Mouse (Mus musculus) common myeloid progenitor, adult 5-6 weeks (primary cell): ENCODE measurements at regions not wholly inside any gene's neighbourhood (a gene's known extent, or its start where the extent isn't known, plus 50 kb on each side); places are given as distances from the start of the nearest gene placed in this dataset.
A peak's percentile ranks its signal among the peaks of the same experiment; 100 is the strongest.

ENCODE experiments used
- ATAC-seq: replicated peaks from 2 replicates; pipeline ENCODE4 v1.8.0; 2016; ENCODE audit warnings: low read depth, mild to moderate bottlenecking, moderate TSS enrichment, inconsistent platforms; ENCODE audit not compliant: poor library complexity, severe bottlenecking

- ATAC-seq: no peak
These were observed 82.2 kb downstream of the Il20rb start for GRCm38 (mm10) chr9:100404426-100404825.

- ATAC-seq: peak; percentile 95
These were observed 86.2 kb downstream of the Il20rb start for GRCm38 (mm10) chr9:100400366-100400765.

- no peak for ATAC-seq
These were observed 90.2 kb downstream of the Il20rb start for GRCm38 (mm10) chr9:100396340-100396910.

- ATAC-seq: peak; percentile 67
These were observed 90.9 kb downstream of the Il20rb start for GRCm38 (mm10) chr9:100395711-100396110.

- ATAC-seq: no peak
These were observed 92.0 kb downstream of the Il20rb start for GRCm38 (mm10) chr9:100394632-100395031.

- ATAC-seq: no peak
These were observed 92.4 kb downstream of the Il20rb start for GRCm38 (mm10) chr9:100394166-100394565.

- ATAC-seq: no peak
These were observed 94.3 kb downstream of the Il20rb start for GRCm38 (mm10) chr9:100392262-100392661.

GRCm38 (mm10) chr9:100391566-100392213 is 94.9 kb downstream of the Il20rb start:
- peak; percentile 74 for ATAC-seq

- no peak for ATAC-seq
These were observed 98.2 kb downstream of the Il20rb start for GRCm38 (mm10) chr9:100388393-100388792.

- ATAC-seq: no peak
These were observed 99.4 kb downstream of the Il20rb start for GRCm38 (mm10) chr9:100387171-100387685.

- peak; percentile 96 for ATAC-seq
These were observed 104.1 kb downstream of the Il20rb start for GRCm38 (mm10) chr9:100382492-100382891.

GRCm38 (mm10) chr9:100369921-100370320 is 116.7 kb downstream of the Il20rb start:
- ATAC-seq: no peak

- no peak for ATAC-seq
These were observed 119.8 kb downstream of the Il20rb start for GRCm38 (mm10) chr9:100366816-100367215.

- ATAC-seq: peak; percentile 77
These were observed 126.5 kb downstream of the Il20rb start for GRCm38 (mm10) chr9:100359934-100360716.

GRCm38 (mm10) chr9:100357553-100357952 is 129.0 kb downstream of the Il20rb start:
- peak; percentile 84 for ATAC-seq

GRCm38 (mm10) chr9:100340796-100341195 is 145.8 kb downstream of the Il20rb start:
- no peak for ATAC-seq

GRCm38 (mm10) chr9:100307765-100308164 is 178.8 kb downstream of the Il20rb start:
- no peak for ATAC-seq

GRCm38 (mm10) chr9:100307364-100307763 is 179.2 kb downstream of the Il20rb start:
- ATAC-seq: no peak

- ATAC-seq: no peak
These were observed 182.8 kb downstream of the Il20rb start for GRCm38 (mm10) chr9:100303762-100304161.

GRCm38 (mm10) chr9:100301613-100302012 is 185.0 kb downstream of the Il20rb start:
- no peak for ATAC-seq

- ATAC-seq: no peak
These were observed 209.2 kb downstream of the Il20rb start for GRCm38 (mm10) chr9:100277361-100277760.
